Mouse (Mus musculus): ENCODE results near the gene Apba2.
A peak's percentile ranks its signal among the peaks of the same experiment; 100 is the strongest.

Apba2 gene

GRCm38 (mm10) chr7:64586571-64586970, 85.1 kb downstream of the Apba2 start:
- DNase-seq (ENCODE audit: low spot score in 2 of 2): no peak

- DNase-seq (ENCODE audit: low spot score in 2 of 2): no peak
These were observed 87.3 kb downstream of the Apba2 start for GRCm38 (mm10) chr7:64588636-64589389.

- DNase-seq (ENCODE audit: low spot score in 2 of 2): no peak
These were observed 93.8 kb downstream of the Apba2 start for GRCm38 (mm10) chr7:64595256-64595655.

- no peak for DNase-seq (ENCODE audit: low spot score in 2 of 2)
These were observed 95.1 kb downstream of the Apba2 start for GRCm38 (mm10) chr7:64596652-64597051.

- DNase-seq (ENCODE audit: low spot score in 2 of 2): no peak
These were observed 108.4 kb downstream of the Apba2 start for GRCm38 (mm10) chr7:64609866-64610265.

GRCm38 (mm10) chr7:64610875-64611274, 109.4 kb downstream of the Apba2 start:
- DNase-seq (ENCODE audit: low spot score in 2 of 2): no peak

- no peak for DNase-seq (ENCODE audit: low spot score in 2 of 2)
These were observed 117.8 kb downstream of the Apba2 start for GRCm38 (mm10) chr7:64619261-64619660.

GRCm38 (mm10) chr7:64626494-64626893, 125.0 kb downstream of the Apba2 start:
- no peak for DNase-seq (ENCODE audit: low spot score in 2 of 2)

- no peak for DNase-seq (ENCODE audit: low spot score in 2 of 2)
These were observed 126.6 kb downstream of the Apba2 start for GRCm38 (mm10) chr7:64627972-64628655.

- DNase-seq (ENCODE audit: low spot score in 2 of 2): no peak
These were observed 129.2 kb downstream of the Apba2 start for GRCm38 (mm10) chr7:64630697-64631096.

- no peak for DNase-seq (ENCODE audit: low spot score in 2 of 2)
These were observed 129.6 kb downstream of the Apba2 start for GRCm38 (mm10) chr7:64631131-64631530.

- DNase-seq (ENCODE audit: low spot score in 2 of 2): peak; percentile 42 to 86
These were observed 130.4 kb downstream of the Apba2 start for GRCm38 (mm10) chr7:64631781-64632351.

GRCm38 (mm10) chr7:64633182-64633581, 131.7 kb downstream of the Apba2 start:
- no peak for DNase-seq (ENCODE audit: low spot score in 2 of 2)

GRCm38 (mm10) chr7:64633916-64634315, 132.4 kb downstream of the Apba2 start:
- no peak for DNase-seq (ENCODE audit: low spot score in 2 of 2)

- no peak for DNase-seq (ENCODE audit: low spot score in 2 of 2)
These were observed 133.0 kb downstream of the Apba2 start for GRCm38 (mm10) chr7:64634482-64634881.

- DNase-seq (ENCODE audit: low spot score in 2 of 2): no peak
These were observed 137.4 kb downstream of the Apba2 start for GRCm38 (mm10) chr7:64638922-64639321.

GRCm38 (mm10) chr7:64640651-64641050, 139.1 kb downstream of the Apba2 start:
- DNase-seq (ENCODE audit: low spot score in 2 of 2): no peak

- DNase-seq (ENCODE audit: low spot score in 2 of 2): no peak
These were observed 141.4 kb downstream of the Apba2 start for GRCm38 (mm10) chr7:64642903-64643302.

GRCm38 (mm10) chr7:64645458-64645857, 144.0 kb downstream of the Apba2 start:
- DNase-seq (ENCODE audit: low spot score in 2 of 2): no peak

- no peak for DNase-seq (ENCODE audit: low spot score in 2 of 2)
These were observed 144.5 kb downstream of the Apba2 start for GRCm38 (mm10) chr7:64646046-64646445.

GRCm38 (mm10) chr7:64648947-64649607, 147.6 kb downstream of the Apba2 start:
- no peak for DNase-seq (ENCODE audit: low spot score in 2 of 2)

- DNase-seq (ENCODE audit: low spot score in 2 of 2): no peak
These were observed 150.5 kb downstream of the Apba2 start for GRCm38 (mm10) chr7:64651963-64652362.
